Mouse (Mus musculus) cerebellum, adult 8-10 months (tissue): ENCODE results near the gene Rbm4b.
"Not testable (repeated sequence)": the region's sequence is repeated elsewhere in the genome, so short reads cannot be mapped to it uniquely, and the experiment has no call there.

Experiments
- DNase-seq: peaks from one replicate; pipeline ENCODE4 v3.0.0; 2022

Gene Rbm4b

DNA sequence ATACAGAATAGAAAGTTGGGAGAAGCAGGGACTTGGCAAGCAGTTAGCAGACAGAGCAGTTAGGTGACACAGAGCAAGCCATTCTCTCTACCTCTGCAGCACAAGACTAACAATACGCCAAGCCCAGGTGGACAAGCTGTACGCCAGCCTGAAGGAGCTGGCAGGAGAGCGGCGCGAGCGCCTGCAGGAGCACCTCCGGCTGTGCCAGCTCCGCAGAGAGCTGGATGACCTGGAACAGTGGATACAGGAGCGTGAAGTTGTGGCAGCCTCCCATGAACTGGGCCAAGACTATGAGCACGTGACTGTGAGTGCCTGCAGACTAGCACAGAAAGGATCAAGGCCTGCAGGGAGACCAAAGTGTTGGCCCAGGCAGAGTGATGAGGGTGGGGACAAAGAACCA is 10.6 kb upstream of the Rbm4b start:
- peak; percentile 58 for DNase-seq

DNA sequence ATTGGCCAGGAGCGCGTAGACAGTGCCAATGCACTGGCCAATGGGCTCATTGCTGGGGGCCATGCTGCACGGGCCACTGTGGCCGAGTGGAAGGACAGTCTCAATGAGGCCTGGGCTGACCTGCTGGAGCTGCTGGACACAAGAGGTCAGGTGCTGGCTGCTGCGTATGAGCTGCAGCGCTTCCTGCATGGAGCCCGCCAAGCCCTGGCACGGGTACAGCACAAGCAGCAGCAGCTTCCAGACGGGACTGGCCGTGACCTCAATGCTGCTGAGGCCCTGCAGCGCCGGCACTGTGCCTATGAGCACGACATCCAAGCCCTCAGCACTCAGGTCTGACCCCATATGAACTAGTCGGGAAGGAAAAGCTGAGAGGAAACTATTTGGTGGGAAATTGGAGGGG is 9.7 kb upstream of the Rbm4b start:
- DNase-seq = peak; percentile 77

DNA sequence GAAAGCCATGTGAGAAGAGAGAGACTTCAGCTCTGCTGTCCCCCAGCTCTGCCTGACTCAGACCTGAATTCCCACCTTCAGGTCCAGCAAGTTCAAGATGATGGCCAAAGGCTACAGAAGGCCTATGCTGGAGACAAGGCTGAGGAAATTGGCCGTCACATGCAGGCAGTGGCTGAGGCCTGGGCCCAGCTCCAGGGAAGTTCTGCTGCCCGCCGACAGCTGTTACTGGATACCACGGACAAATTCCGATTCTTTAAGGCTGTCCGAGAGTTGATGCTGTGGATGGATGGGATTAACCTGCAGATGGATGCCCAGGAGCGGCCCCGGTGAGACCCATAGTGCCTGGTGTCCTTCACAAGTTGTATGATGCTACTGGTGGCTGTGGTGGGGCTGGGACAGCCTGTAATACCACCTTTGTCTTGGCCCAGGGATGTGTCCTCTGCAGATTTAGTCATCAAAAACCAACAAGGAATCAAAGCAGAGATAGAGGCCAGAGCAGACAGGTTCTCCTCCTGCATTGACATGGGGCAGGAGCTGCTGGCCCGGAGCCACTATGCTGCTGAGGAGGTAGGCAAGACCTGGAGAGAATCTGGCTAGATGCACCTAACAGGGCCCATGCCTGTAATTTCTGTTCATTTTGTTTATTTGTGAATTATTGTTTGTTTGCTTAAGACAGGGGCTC is 8.5 kb upstream of the Rbm4b start:
- DNase-seq = no peak

DNA sequence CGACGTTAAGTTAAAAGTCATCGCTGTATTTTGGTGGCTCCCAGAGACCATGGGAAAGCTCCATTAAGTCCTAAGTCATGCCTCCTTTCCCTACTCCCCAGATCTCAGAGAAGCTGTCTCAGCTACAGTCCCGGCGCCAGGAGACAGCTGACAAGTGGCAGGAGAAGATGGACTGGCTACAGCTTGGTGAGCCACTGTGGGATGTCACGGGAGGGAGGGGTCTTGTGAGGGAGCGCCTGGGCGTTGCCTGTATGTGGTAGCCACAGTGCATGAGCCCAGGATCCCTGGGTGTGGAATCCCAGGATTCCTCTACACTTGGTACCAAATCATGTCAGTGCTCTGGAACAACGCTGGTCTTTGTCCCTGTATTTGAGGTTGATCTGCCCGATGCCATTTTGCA is 7.8 kb upstream of the Rbm4b start:
- no peak for DNase-seq

DNA sequence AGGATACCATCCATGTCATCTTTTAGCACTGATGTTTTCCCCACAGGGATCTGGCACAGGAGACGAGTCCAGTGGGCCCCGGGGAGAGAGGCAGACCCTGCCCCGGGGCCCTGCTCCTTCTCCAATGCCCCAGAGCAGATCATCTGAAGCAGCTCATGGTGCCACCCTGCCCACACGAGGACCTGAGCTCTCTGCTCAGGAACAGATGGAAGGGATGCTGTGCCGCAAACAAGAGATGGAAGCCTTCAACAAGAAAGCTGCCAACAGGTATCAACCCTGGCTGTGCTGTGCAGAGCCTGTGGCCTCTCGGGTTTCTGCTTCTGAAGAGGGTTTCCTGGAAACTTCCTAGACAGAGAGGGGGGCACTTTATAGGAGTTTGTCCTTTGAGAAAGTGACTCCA is 6.3 kb upstream of the Rbm4b start:
- DNase-seq = no peak

DNA sequence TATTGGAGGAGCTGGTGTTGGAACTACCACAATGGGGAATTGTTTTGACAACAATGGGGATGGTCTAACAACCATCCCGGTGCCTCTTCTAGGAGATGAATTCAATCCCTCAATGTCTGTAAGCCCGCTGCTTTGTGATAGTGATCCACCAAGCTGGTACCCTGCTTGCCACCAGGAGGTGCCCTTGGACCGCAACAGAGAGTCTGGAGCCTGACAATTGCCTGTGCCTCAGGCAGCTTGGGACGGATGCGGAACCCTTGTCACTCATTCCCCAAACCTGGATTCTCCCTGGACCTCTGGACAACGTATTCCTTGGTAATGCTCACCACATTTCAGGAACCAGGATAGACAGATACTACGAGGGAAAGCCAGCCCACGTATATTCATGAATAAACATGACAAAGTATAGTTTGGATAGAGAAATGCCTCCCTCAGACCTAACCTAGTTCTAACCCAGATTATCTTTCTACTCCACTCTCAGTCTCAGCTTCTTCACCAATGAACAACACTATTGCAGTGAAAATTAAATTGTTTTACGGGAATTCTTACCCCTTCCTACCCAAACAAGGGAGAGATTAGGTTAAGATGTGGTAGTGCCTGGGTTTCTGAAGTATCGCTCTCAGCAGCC is 618 bp upstream of the Rbm4b start:
- peak; percentile 91 for DNase-seq

DNA sequence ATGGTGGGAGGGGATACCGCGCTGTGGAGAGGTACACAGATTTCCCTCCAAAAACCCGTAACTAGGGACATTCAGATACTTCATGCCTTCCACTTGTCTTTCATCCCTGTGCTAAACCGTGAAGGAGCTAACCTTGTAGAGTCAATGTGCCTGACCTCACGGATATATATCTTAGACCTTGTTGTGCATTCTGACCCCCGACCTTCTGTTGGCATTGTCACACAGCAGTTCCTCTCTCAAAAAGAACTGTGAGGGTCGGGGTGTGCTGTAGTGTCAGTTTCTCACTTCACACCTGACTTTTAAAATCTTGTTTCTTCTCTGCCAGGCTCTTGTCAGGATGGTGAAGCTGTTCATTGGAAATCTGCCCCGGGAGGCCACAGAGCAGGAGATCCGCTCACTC is 624 bp downstream of the Rbm4b start:
- no peak for DNase-seq

DNA sequence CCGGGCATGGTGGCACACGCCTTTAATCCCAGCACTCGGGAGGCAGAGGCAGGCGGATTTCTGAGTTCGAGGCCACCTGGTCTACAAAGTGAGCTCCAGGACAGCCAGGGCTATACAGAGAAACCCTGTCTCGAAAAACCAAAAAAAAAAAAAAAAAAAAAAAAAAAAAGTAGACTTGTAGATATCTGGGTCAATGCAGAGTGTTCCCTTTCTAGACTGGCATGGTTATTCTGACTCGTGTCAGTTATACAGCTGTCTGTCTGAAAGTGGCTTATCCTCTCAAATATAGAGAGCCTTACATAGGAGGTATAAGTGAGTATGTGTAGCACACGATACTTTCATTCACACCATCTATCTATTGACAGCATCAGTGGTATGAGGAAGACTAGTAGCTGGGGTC is 4.2 kb downstream of the Rbm4b start:
- DNase-seq = not testable (repeated sequence)

DNA sequence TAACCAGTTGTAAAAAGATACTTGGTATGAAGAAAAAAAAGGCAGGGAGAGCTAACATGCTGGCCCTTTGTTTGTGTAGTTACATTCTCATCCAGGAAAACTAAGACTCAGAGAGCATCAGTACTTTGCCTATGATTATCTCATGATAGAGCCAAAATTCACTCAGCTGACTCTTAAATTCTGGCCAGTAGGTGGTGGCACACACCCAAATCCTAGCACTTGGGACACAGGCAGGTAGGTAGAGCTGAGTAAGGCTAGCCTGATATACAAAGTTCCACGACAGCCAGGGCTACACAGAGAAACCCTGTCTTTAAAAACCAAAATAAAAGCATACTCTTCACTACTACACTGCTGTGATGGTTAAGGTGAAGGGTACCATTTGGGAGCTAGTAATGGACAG is 6.6 kb downstream of the Rbm4b start:
- DNase-seq = no peak

DNA sequence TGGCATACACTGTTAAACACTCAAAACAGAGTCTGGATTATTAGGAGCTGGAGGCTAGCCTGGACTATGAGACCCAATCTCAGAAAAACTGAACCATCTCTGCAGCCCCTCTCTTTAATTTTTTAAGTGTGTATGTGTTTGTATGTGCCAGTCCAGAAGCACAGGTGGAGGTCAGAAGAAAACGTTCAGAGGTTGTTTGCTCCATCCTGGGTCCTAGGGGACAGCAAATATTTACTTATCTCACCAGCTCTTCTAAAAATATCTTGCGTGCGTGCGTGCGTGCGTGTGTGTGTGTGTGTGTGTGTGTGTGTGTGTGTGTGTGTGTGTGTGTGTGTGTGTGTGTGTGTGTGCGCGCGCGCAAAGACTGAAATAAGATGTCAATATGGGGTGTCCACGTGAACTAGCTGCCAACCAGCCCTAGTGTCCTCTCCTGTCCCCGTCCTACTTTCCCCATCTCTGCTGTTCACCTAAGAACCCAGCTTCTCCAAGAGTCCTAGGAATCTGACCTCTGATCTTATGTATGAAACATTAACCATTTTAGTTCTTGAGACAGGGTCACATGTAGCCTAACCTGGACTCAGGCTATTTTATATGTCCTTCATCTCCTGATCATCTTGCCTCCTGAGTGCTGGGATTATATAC is 11.3 kb downstream of the Rbm4b start:
- no peak for DNase-seq

DNA sequence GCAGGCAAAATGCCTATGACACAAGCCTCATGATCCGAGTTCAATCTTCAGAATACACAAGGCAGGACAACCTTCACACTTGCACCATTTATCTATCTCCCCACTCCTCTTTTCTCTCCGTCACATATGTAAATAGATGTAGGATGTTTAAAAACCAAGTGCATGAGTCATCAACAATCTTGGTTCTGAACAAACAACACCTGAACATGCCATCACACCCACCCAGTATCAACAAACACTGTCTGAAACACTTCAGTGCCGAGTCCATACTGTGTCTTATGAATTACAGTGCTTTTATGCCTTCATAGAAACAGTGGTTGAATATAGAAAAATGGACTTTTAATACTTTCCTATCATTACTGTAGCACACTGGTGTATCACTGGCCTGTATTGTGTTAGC is 16.5 kb downstream of the Rbm4b start:
- DNase-seq = no peak

DNA sequence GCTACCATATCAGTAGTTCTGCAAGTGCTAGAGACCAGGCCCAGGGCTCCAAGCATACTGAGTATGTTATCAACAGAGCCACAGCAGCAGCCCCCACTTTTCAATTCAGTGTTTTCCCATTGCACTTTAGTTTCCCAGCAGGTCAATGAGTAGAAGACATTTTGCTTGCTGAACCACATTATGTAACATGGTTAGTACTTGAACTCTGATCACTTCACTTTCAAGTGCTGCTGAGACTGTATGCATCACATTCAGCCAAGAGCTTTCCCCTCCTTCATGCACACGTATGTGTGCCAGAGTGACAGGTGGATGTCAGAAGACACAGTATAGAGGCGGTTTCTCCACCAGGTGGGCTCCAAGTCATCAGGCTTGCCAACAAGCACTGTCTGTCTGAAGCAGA is 26.6 kb downstream of the Rbm4b start:
- DNase-seq = no peak

DNA sequence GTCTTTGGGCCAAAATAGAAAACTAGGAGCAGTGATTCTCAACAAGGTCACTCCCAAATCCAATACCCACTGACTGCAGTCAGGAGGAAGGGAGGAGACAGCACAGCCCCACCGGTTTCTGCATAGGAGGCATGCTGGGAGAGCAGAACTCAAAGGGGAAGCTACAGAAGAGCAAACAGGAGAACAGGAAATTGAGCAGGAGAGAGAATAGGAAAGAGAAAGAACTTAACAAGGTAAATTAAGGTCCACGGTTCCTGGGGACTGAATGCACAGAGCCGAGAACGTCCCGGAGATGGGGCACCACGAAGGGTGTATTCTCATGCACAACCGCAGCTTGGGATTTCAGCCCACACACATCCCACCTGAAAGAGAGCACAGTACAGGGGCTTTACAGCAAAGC is 28.9 kb downstream of the Rbm4b start:
- DNase-seq = no peak

DNA sequence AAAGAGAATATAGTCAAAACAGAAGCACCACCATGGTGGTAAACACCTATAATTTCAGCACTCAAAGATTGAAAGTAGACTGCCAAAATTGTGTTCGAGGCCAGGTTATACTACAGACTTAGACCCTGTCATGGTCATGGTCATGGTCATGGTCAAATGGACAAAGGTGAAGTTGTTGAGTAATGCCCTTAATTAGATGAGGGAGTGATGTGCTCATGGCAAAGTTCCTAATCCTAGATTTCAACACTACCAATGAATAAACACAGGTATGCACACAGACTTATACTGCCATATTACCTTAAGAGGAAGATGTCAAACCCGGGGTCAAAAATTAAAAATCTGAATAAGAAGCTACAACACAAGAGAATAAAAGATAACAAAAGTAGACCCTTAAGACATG is 30.0 kb downstream of the Rbm4b start:
- DNase-seq = no peak

DNA sequence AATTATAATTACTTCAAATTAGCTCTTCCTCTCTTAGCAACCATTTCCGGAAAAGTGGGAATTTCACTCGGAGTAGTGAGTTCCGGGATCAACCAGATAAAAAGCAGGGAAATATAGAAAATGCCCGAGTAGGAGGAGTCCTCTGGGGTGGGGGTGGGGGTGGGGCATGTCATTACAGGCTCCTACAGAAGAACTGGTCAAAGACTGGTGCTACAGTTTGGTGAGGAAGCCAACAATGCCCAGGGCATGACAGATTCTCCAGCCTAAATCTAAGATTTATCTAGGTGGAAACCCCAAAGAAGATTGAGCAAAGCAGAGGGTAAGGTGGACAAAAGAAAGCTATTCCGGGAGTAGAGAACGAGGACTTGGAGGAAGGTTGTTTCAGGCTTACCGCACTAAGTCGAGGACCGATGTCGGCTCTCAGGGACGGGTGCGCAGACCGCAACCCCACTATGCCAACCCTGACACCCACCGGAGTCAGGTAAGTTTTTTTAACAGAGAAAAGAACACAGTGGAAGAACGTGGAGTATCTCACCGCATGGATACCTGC is 37.1 kb downstream of the Rbm4b start:
- DNase-seq = no peak

DNA sequence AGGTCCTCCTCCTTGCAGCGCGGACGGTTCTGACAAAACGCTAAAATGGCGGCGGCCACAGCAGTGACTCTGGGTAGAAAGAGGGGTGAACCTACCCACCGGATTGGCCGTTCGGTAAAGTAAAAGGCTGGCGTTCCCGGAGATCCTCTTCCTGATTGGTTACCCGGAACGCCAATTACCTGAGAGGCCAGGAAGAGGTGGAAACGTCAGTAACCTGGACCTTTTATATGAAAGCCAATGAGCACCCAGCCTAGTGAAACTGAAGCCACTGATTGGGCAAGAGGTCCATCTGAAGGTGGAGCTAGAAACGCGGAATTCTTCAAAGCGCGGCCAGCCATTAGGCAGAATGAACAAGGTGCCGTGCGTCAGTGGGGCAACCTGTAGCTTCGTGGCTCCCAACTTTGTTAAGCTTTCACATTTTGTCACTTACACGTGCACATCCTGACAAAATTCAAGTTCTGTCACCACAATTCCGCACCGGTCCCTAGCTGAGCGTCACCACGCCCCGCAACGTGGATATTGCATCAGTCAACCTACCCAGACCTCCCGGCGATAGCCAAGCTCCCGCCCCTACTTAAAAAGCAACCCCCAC is 37.6 kb downstream of the Rbm4b start, which contains the start of gene Rbm4:
Rbm4 (minus strand) TSS at position 71 of the 592 bp plus-strand sequence.
- DNase-seq = peak; percentile 98

DNA sequence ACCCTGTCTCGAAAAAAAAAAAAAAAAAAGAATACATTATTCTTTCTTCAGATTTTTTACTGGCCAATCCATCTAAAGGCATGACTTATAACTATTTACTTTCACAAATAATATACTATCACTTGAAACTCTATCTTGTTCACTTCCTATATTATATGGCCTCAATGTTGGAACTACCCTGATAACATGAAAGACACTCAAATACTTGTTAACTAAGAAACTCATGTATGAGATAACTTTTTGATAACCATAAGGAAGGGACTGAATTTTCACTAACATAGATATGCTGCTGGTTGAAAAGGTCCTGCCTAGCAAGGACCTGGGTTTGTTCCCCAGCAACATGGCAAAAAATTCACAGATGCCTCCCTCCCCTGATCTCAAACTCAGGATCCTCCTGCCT is 39.6 kb downstream of the Rbm4b start:
- DNase-seq = no peak

DNA sequence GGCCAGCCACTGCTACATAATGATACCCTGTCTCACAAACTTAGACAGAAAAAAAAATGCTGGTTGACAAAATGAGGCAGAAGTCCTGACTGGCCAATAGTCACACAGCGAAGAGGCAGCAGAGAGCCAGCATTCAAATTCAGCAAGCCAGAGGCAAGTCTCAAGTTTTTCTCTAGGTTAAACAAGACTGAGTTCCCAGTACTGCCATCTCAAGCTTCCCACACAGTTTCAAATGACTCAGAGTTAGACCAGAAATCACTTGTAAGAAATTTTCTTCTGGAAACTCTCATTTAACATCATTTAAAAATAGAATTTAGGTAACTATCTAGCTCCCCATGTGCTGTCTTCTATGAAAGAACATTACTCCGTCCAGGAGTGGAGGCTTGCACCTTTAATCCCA is 41.5 kb downstream of the Rbm4b start:
- no peak for DNase-seq

DNA sequence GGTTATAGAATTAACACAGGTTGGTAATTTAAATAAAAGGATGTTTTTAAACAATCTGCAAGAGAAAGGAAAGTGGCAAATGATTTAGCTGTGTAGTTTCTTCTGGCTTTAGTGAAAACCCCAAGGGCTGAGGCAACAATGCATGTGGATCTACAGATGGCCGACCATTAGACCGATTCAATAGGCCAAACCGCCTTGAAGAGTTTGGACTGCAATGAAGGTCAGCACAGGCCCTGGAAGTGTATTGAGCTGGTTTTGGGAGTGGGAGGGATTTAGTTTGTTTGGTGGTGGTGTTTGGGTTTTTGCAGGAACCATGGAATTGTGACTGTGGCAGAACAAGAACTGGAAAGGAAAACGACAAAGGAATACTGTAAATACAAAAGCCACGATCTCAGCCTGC is 42.8 kb downstream of the Rbm4b start:
- DNase-seq = no peak

DNA sequence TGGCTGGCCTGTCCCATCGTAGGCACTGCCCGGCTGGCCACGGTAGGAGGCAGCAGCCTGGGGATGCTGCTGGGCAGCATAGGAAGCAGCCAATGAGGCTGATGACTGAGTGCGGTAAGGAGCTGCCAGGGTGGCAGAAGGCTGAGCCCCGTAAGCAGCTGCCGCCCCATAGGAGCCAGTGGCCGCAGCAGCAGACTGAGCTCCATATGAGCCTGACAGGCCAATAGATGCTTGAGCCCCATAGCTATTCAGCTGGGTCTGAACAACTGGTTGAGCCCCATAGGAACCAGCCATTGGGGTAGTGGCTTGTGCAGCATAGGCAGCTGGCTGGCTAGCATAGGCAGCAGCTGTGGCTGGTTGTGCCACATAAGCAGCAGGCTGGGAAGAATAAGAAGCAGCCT is 46.4 kb downstream of the Rbm4b start:
- DNase-seq = peak; percentile 51

DNA sequence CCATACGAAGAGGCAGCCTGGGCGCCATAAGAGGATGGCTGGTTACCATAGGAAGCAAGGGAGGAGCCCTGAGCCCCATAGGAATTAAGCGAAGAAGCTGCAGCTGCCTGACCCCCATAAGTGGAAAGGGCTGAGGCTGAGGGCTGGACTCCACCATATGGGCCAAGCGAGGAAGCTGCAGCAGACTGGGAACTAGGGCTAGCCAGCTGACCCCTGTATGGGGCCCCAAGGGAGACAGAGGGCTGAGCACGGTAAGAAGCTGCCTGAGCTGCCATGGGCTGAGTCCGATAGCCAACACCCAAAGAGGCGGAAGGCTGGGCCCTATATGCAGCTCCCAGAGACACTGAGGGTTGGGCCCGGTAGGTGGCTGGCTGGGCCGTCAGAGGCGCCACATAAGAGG is 47.0 kb downstream of the Rbm4b start:
- DNase-seq = no peak

DNA sequence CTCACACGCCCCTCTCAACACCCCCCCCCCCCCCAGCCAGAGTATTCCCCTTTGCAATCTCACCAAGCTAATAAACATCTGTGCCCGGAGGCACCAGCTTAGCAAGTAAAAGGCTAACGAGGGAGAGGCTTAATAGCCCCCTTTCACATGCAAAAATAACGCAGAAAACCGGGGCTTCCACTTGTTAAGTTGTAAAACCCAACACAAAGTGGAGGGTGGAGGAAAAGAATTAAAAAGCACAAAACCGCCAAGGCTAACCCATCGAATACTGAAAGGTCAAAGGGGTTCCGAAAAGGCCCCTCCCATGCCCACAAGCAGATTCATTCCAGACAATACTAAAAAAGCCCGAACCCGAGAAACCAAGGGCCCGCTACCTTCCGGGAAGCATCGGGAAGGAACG is 54.0 kb downstream of the Rbm4b start:
- no peak for DNase-seq

DNA sequence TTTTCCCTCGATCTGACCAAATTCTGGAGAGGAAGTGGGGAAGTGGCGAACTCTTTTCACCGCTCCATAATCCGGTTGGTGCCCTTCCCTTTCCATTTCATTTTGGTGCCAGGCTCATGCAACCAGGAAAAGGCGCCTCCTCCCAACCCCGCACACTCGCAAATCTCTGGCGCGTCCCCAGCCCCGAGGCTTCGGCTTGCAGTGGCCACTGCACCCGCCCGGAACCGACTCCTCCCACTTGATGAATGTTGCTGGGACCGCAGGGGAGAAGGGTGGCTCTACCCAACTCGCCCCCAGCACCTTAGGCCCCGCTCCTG is 54.4 kb downstream of the Rbm4b start:
- DNase-seq = no peak
